Mouse (Mus musculus): Measurements from ENCODE around the gene Gna13.
A peak's percentile ranks its signal among the peaks of the same experiment; 100 is the strongest.
"Not testable (repeated sequence)": the region's sequence is repeated elsewhere in the genome, so short reads cannot be mapped to it uniquely, and the experiment has no call there.

Gene Gna13

DNA sequence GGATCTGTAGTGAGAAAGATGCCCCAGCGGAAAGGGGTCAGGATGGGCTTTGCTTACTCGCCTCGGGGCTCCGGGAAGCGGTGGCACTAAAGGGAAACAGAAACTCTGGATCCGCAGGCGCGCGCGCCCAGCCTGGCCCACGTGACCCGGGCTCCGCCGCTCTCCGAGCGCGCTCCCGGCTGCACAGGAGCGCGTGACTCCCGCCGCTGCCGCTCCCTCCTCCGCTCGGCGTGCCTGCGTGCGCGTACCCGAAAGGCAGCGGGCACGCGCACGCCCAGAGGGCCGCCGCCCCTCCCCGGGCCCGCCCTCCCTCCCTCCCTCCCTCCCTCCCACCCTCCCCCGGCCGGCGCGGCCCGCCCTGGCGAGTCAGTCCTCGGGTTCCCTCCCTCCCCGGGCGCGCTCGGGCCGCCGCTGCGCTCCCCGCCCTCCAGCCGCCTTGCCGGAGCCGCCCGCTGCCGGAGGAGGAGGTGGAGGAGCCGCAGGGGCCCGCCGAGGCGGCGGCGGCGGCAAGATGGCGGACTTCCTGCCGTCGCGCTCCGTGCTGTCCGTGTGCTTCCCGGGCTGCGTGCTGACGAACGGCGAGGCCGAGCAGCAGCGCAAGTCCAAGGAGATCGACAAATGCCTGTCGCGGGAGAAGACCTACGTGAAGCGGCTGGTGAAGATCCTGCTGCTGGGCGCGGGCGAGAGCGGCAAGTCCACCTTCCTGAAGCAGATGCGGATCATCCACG lies at the start of gene Gna13:
Gene Gna13, plus strand, starts transcription at position 369 of the 728 bp plus-strand sequence.
- DNase-seq (ENCODE audit: low spot score), result peak; percentile 86

DNA sequence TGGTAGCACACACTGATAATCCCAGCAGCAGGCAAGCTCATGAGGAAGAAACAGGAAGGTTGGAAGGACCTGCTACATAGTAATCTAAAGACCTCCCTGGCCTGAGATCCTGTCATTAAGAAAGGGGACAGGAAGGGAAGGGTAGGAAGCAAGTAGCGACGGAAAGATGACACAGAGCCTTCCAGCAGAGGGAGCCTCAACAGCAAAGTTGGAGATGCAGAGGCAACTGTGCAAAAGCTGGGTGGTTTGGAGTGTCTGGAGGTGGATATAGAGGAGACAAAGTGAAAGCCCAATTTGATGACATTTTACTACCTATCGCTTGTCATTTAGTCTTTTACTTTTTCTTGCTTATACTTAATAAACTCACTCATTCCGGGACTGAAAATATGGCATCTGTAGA lies 45.7 kb upstream of the Gna13 start:
- no peak for DNase-seq (ENCODE audit: low spot score)

DNA sequence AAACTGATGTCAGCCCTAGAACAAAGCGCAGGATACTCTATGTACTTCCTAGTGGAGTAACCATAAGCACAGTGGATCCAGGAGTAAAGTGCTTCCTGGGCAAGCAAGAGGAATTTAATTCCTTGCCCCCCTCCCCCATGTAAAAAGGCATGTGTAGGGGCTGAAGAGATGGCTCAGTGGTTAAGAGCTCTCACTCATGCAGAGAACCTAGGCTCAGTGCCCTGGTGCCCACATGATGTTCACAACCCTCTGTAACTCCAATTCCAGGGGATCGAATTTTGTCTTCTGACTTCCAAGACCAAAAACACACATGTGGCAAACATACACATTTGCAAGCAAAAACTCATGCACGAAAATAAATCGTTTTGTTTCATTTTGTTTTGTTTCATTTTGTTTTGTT lies 43.2 kb upstream of the Gna13 start:
- no peak for DNase-seq (ENCODE audit: low spot score)

DNA sequence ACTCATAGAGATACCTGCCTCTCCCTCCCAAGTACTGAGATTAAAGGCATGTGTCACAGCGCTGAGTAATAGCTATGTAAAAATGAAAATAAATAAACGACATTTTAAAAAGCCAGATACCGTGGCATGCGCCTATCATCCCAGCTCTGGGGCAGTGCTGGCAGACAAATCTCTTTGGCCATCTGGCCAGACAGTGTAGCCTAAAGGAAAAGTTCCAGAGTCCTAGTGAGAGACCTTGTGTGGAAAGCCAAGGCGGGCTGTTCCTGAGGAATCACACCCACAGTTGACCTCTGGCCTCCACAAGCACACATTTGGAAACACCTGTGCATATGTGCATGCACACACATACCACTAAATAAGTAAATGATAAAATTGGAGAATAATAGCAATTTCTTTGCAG lies 42.7 kb upstream of the Gna13 start:
- DNase-seq (ENCODE audit: low spot score), result no peak

DNA sequence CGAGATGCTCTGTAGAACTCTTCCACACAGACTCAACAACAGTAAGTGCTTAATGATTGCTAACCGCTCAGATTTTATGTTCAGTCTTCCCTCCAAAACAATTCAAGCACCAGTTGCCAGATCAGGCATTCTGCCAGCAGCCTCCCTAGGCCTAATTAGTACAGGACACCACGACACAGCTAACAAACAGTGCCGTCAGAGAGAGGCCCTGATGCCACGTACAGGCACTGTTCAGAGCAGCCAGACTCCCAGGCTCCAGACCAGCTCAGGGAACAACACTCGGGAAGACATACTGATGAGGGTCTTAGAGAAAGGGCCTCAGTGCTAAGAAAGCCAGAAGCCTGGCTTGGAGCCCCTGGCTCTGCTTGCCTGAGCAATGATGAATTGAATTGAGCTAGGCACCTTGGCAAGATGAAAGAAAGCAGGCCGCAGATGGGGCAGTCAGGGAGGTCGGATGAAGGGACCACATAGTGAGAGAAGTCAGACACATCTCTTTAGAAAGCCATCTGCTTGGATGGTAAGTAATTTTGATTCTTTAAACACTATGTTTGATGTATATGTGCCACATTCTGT lies 42.2 kb upstream of the Gna13 start:
- DNase-seq (ENCODE audit: low spot score), result peak; percentile 29

DNA sequence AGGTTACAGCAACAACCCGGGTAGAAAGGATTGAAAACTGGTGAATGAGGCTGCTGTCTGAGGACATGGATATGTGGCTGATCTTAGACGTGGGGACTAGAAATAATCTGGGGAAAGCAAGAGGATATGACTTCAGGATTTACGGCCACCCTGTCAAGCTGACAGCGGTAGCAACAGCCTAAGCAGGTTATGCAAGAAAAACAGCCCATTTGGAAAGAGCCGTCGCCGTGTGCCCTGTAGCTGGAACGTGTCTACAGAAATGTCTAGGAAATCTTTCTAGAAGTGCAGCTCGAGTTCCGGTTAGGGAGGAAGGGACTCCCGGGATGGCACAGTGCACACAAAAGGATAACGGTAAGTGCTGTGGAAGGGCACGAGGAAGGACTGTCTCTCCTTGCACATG lies 36.4 kb upstream of the Gna13 start:
- DNase-seq (ENCODE audit: low spot score), result no peak

DNA sequence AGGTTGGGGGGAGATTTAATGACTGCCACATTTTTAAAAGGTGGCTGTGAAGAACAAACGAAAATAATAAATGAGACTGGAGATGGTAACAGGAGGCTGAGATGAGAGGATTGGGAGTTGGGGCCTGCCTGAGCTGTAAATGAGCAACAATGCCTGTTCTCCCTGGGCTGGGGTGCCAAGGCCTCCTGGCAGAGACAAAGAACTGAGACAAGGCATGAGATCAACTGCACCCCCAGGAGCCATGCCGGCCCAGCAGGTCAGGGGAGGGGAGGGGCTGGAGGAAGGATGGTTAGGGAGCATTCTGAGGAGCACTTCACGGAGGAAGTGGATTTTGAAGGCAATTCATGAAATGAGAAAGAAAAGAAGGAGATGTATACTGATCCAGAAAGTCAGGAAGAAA lies 35.2 kb upstream of the Gna13 start:
- no peak for DNase-seq (ENCODE audit: low spot score)

DNA sequence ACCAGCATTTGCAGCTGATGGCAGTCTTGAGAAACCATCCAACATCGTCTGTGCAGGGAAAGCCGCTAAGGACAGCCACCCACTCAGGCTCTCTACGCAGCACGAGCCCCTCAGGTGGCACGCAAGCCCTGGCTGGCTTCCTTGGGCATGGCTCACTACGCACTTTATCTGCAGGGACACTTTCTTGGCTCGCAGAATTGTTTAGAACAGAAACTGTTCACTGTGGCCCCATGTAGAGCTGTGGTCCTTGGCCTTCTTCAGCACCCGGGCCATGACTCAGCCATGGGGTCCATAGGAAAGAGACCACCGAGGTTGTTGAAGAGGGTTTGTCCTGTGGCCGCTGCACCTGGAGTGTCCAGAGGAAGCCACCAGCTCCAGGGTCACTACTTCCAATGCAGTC lies 34.7 kb upstream of the Gna13 start:
- no peak for DNase-seq (ENCODE audit: low spot score)

DNA sequence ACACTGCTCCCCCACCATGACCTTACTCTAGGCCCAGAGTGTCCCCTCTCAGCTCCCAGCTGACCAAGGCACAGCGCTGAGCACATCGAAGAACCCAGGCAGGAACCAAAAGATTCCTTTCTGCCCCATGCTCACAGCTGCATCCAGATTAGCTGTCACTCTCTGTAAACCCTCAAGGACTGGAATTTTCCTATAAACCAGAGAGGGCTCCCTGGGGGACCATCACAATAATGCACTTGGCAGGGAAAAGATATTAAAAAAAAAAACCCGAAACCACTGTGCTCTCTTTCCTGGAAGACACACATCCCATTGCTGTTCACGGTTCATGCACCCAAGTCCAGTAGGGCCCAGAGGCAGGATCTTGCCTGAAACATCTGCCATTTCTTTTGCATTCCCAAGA lies 33.3 kb upstream of the Gna13 start:
- no peak for DNase-seq (ENCODE audit: low spot score)

DNA sequence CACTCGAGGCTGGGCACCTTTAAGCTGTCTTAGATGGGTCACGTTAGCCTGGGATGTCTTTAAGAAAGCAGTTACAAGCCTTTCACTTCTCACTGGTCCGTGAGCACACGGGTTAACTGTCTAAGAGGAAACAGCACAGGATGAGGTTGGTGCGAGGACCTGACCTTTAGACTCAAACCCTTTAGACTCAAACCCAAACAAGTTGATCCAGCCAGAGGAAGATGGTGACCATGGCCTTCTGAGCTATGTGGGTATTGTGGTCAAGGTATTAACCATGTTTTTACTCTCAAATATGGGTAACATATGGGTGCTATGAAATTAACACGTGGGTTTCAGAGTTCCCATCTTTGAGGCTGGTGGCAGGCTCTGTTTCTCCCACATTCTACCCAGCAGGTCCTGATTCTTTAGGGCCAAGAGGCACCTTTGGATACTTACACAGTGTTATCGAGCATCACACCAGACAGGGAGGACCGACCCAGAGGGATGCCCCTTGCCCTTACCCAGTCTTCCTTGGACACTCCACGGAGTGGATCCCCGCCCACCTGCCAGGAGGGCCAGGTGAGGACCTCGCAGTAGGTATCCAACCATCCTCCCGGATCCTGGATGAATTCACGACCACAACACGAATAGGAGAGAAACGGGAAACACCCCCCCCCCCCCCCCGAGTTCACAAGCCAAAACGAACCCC lies 31.8 kb upstream of the Gna13 start:
- no peak for DNase-seq (ENCODE audit: low spot score)

DNA sequence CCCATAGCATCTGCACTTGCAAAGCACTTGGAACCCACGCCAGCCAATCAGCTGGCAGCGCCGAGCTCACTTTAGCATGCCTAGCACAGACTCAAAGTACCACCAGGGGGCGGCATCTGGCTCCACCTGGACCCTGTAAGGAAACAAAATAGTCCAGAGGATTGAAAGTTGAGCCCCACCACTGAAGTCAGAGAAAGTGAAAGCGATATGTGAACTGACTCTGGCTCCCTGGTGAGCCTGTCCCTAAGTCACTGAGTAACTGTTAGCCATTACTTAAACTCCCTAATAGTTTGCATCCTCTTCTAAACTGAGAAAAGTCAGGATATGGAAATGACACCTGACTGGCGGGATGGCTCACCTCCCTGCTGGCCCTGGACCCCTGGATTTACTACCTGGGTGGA lies 31.2 kb upstream of the Gna13 start:
- DNase-seq (ENCODE audit: low spot score), result peak; percentile 83

DNA sequence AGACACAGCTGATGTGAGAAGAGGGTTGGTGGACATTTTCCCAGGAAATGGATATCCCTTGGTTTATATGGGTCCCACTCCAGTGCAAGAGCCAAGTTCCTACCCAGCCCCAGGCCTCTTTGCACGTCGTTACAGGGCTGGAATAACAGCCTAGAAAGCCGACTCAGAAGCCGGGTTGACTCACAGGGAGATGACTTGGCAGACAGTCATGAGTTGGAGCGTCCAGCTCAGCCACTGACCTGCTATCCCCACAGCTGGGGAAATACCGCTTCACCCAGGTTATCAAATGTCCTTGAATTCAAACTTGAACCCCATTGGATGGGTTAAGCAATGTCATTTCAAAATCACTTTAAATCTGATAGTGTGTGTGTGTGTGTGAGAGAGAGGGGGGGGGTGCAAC lies 29.9 kb upstream of the Gna13 start:
- DNase-seq (ENCODE audit: low spot score), result no peak

DNA sequence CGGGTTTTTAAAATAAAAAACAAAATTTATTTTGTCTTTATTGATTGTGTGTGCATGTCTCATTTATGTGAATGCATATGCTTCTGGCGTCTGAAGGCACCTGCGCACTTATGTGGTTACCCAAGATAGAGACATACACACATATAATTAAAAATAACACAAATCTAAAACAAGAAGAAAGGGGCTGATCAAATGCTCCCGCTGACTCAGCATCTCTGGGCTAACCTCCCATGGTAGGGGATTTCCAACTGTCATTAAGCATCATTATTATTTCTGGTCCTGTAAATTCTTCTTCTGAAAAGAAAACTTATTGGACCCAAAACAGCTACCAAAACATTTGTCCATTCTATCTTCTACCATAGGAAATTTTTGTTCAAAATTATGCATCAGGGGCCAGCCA lies 27.9 kb upstream of the Gna13 start:
- DNase-seq (ENCODE audit: low spot score), result no peak

DNA sequence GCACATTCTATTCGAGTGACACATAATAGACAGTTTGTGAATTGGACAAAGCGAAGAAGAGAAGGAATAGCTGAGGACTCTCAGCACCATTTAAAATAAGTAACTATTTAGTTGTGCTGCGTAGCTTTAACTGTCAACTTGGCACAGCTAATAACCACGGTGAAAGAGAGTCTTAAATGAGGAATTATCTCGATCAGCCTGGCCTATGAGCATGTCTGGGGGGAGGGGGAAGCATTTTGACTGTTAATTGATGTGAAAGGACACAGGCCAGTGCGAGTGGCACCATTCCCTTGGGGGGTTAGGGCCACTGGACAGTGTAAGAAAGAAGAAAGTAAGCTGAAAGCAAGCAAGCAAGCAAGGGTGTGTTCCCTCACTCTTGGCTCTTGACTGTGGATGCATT lies 26.7 kb upstream of the Gna13 start:
- no peak for DNase-seq (ENCODE audit: low spot score)

DNA sequence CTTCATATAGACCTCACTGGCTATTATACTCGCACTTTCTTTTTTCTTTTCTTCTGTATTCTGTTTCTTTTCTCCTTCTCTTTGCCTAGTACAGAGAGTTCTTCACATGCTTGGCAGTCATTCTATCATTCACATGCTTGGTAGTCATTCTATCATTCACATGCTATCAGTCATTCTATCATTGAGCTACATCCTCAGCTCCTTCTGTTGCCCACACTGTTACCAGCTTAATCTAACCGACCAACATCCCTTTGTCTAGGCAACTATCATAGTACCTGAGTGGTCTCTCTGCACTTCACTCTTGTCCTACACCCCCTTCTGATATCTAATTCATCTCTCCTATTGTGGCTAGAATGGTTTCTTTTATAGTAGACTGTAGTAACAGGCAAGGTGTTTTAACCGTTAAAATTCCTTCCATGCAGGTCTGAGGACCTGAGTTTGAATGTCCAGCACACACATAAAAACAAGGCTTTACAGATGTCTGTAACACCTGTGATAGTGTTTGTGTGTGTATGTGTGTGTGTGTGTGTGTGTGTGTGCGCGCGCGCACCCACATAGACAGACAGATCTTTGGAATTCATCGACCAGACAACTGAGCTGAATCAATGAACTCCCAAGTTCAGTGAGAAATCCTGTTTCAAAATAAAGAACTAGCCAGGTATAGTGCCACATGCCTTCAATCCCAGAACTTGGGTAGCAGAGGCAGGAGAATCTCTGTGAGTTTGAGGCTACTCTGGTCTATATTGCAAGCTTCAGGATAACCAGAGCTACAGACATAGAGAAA lies 23.3 kb upstream of the Gna13 start:
- no peak for DNase-seq (ENCODE audit: low spot score)

DNA sequence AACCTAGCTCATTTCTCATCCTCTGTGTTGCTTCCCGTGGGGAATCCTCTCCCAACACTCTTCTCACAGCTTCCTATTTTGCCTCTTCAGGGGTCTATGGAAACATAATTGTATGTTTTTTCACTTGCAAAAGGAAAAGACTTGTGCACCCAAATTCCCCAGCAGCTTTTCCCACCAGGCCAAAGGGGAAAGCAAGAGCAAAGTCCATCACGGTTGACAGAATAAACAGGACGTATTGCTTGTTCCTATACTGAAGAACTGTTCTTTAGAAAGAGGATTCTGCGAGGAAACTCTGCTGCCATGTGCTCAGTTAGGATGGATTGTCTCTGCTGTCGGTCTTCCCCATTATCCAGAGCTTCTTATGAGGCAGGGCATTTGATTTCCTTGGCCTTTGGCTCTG lies 22.1 kb upstream of the Gna13 start:
- DNase-seq (ENCODE audit: low spot score), result no peak

DNA sequence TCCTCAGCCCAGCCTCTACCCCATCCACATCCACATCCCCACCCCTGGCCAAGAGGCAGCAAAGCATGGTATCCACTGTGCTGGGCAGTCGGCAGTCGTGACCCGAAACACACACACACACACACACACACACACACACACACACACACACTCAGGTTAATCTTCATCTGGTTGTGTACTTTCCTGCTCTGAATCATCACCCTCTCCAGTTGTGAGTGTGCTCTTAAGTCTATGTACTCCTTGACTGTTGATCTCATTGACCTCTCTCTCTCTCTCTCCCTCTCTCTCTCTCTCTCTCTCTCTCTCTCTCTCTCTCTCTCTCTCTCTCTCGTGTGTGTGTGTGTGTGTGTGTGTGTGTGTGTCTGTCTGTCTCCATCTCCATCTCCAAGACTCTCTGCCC lies 20.0 kb upstream of the Gna13 start:
- not testable (repeated sequence) for DNase-seq (ENCODE audit: low spot score)

DNA sequence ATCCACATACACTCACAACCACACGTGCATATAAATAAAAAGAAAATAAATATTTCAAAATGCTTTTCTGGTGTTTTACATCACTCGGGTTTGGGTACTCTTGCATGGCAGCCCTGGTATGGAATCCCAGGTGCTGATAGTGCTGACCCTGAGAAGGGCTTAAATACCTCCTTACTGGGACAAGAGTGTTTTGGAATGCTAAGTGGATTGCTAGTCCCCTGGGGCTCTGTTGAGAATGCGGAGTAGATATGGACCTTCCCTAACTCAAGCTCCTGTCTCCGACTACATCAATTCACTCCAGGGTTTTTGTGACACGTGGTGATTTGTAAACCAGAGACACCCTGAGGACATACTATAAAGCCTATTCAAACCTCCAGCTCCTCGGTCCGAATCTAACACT lies 19.1 kb upstream of the Gna13 start:
- no peak for DNase-seq (ENCODE audit: low spot score)

DNA sequence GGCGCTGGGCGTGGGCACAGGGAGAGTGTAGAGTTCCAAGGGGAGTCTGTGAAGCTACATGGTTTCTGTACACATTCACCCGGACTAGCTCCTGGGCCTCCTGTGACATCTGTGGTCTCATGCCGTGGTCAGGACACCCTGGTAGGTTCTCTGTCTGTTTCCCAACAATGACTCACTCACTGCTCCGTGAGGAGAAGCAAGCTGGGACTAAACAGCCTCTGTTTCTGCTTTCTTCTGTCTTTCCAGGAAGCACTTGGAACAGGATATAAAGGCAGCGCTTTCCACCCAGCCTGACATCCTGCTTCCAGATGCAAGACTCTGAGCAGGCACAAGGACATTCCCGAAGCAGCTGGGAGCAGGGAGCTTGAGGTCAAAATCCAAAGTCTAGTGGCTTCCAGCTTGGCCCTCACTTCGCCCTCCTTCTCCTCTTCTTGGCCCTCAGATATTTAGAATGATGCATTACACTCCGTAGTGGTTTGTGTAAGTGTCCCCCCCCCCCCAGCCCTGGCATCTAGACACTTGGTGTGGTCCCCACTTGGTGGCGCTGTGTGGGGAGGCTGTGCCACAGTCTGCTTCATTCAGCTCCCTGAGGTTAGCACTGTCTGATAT lies 18.5 kb upstream of the Gna13 start:
- DNase-seq (ENCODE audit: low spot score), result no peak

DNA sequence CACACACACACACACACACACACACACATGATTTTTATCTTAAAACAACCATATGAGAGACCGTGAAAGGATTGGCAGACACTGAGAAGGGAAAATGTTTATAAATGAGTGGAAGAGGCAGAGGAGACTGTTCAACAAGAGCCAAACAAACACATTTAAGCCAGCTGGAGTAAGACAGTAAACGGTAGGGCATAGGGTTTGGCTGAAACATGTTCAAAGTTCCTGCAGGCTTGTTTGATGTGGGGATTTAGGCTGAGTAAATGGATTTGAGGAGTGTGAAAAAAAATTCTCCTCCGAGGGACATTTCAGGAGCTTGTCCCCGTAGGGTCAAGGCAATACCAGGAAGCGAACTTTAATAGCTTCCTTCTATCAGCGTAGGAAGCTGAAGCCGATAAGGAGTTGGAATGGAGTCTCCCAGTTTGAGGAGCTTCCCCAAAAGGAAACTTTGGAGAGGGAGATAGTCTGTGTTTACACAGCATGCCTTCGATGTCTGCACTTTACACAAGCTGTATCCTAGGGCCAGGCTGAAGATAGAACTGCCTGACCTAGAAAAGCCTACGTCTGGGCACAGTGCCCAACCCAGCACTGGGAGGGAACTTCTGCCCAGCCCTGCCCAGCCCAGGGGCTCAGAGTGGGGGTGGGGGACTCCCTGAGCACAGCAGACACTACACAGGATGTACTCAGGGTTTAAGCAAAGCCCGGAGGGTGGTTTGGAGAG lies 15.2 kb upstream of the Gna13 start:
- DNase-seq (ENCODE audit: low spot score), result peak; percentile 59

DNA sequence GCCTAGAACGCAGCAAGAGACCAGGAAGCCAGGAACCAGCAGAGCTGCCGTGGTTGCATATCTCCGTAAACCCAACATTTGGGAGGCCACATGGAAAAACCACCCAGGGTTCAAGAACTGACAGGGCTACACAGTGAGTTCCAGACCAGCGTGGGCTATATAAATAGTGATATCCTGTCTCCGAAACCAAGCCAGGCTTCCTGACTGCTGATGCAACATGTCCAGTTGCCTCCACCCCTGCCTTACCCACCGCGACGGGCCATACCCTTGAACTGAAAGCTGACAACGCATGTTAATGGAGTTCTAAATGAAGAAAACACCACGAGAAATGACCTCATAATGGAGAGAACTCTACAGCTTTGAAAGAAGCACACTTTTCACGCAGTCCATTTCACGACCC lies 14.2 kb upstream of the Gna13 start:
- no peak for DNase-seq (ENCODE audit: low spot score)

All from left cerebral cortex, adult 11 months (tissue).